Mouse (Mus musculus) hindbrain, embryonic 16.5 days (tissue): Measurements from ENCODE around the gene Snx8. TPM values are rescaled to one million over a fixed set of nuclear protein-coding genes. Genes with fewer than 3 reads are reported as not detected.

ENCODE experiments used
- ATAC-seq: fragments of 200-750 bp; cut with Nextera tagmentation; 2 replicates; pipeline ENCODE4 v1.8.0; 2017; ENCODE audit warnings: moderate TSS enrichment, moderate library complexity
- H3K27ac ChIP-seq: fragments of 300-500 bp; sonication (generic); 2 replicates; pipeline ENCODE4 v1.5.1; 2014; ENCODE audit warnings: low read depth, mild to moderate bottlenecking, control low read depth, low read length, moderate library complexity
- H3K27me3 ChIP-seq: fragments of 300-500 bp; sonication (generic); replicated peaks from 2 replicates; pipeline ENCODE4 v1.6.1; 2014; ENCODE audit warnings: low read length; ENCODE audit not compliant: control insufficient read depth, insufficient read depth
- H3K36me3 ChIP-seq: fragments of 300-500 bp; sonication (generic); 2 replicates; pipeline ENCODE4 v1.6.1; 2014; ENCODE audit warnings: mild to moderate bottlenecking, low read length, moderate library complexity, mixed read lengths; ENCODE audit not compliant: control insufficient read depth, insufficient read depth
- H3K4me1 ChIP-seq: fragments of 300-500 bp; sonication (generic); 2 replicates; pipeline ENCODE4 v1.6.1; 2014; ENCODE audit warnings: low read depth, low read length; ENCODE audit not compliant: control insufficient read depth, insufficient read depth
- H3K4me2 ChIP-seq: fragments of 300-500 bp; sonication (generic); 2 replicates; pipeline ENCODE4 v1.6.1; 2014; ENCODE audit warnings: mild to moderate bottlenecking, low read length, control low read depth, moderate library complexity
- H3K4me3 ChIP-seq: fragments of 300-500 bp; sonication (generic); 2 replicates; pipeline ENCODE4 v1.5.1; 2014; ENCODE audit warnings: mild to moderate bottlenecking, low read length, control low read depth, moderate library complexity
- H3K9ac ChIP-seq: fragments of 300-500 bp; sonication (generic); 2 replicates; pipeline ENCODE4 v1.6.1; 2014; ENCODE audit warnings: low read depth, mild to moderate bottlenecking, control low read depth, low read length, moderate library complexity
- H3K9me3 ChIP-seq: fragments of 300-500 bp; sonication (generic); 2 replicates; pipeline ENCODE4 v1.6.1; 2014; ENCODE audit warnings: mild to moderate bottlenecking, low read length, moderate library complexity; ENCODE audit not compliant: control insufficient read depth
- WGBS: fragments of 180-500 bp; shearing (Covaris S2); extraction: QIAGEN DNeasy Blood & Tissue Kit; methylation state at CpG from one replicate; pipeline ENCODE4 v1.1.7; 2014; 5-methylcytosine and 5-hydroxymethylcytosine counted together
- polyA plus RNA-seq: library from polyadenylated mRNA; unstranded; fragments of >200 nt; fragmentation: Nextera tagmentation; extraction: Ambion mirVana; gene quantifications from 2 replicates; pipeline ENCODE4 v1.2.1, GENCODE M21; 2015

Snx8 gene
- polyA plus RNA-seq, 1 experiment from 2014 or later = 42.4 TPM

- H3K9me3 ChIP-seq = no peaks in the 10 kb centered on the region
- peaks cover 25% of the 10 kb centered on the region for H3K36me3 ChIP-seq
- no peak overlapping the region for H3K4me2 ChIP-seq
- WGBS = 95% methylated on average over 3 of the region's 3 CpGs
- no peaks in the 10 kb centered on the region for H3K27me3 ChIP-seq
- H3K4me1 ChIP-seq = no peaks in the 10 kb centered on the region
- H3K9ac ChIP-seq = no peak overlapping the region
- ATAC-seq = no peak
- no peak overlapping the region for H3K27ac ChIP-seq
- H3K4me3 ChIP-seq = no peak overlapping the region
Measured at GRCm38 (mm10) chr5:140357466-140357865, 31.6 kb downstream of the Snx8 start.

- WGBS = 81% methylated on average over 11 of the region's 11 CpGs
- Histone ChIP-seq H3K4me1 (no peaks in the 10 kb centered on the region), H3K4me2 (no peak overlapping the region), H3K27me3 (no peaks in the 10 kb centered on the region), H3K9ac (no peak overlapping the region; the same call in 1 of the 2 replicates), H3K4me3 (no peak overlapping the region), H3K36me3 (peaks cover 36% of the 10 kb centered on the region), H3K9me3 (no peaks in the 10 kb centered on the region), H3K27ac (no peak overlapping the region)
- no peak for ATAC-seq
Measured at GRCm38 (mm10) chr5:140355934-140356333, 33.1 kb downstream of the Snx8 start.

GRCm38 (mm10) chr5:140352352-140352751 is 36.7 kb downstream of the Snx8 start:
- H3K9ac ChIP-seq = no peak overlapping the region
- no peaks in the 10 kb centered on the region for H3K9me3 ChIP-seq
- H3K27ac ChIP-seq = no peak overlapping the region
- 96% methylated on average over 6 of the region's 6 CpGs for WGBS
- no peak overlapping the region for H3K4me2 ChIP-seq
- H3K27me3 ChIP-seq = no peaks in the 10 kb centered on the region
- no peaks in the 10 kb centered on the region for H3K4me1 ChIP-seq
- no peak for ATAC-seq
- H3K4me3 ChIP-seq = no peak overlapping the region
- H3K36me3 ChIP-seq = peaks cover 34% of the 10 kb centered on the region

- Histone ChIP-seq H3K9me3 (no peaks in the 10 kb centered on the region), H3K27me3 (no peaks in the 10 kb centered on the region), H3K4me3 (no peak overlapping the region), H3K9ac (no peak overlapping the region), H3K27ac (no peak overlapping the region), H3K36me3 (peaks cover 25% of the 10 kb centered on the region), H3K4me1 (no peaks in the 10 kb centered on the region), H3K4me2 (no peak overlapping the region)
- 94% methylated on average over 8 of the region's 8 CpGs for WGBS
- no peak for ATAC-seq
Measured at GRCm38 (mm10) chr5:140350731-140351497, 38.1 kb downstream of the Snx8 start.

- H3K4me2 ChIP-seq = no peak overlapping the region
- no peaks in the 10 kb centered on the region for H3K9me3 ChIP-seq
- H3K9ac ChIP-seq = no peak overlapping the region
- ATAC-seq = no peak
- H3K36me3 ChIP-seq = peaks cover 25% of the 10 kb centered on the region
- H3K27me3 ChIP-seq = no peaks in the 10 kb centered on the region
- no peak overlapping the region for H3K4me3 ChIP-seq
- H3K27ac ChIP-seq = no peak overlapping the region
- 92% methylated on average over 9 of the region's 9 CpGs for WGBS
- H3K4me1 ChIP-seq = no peaks in the 10 kb centered on the region
Measured at GRCm38 (mm10) chr5:140349882-140350281, 39.2 kb downstream of the Snx8 start.

- 75% methylated on average over 1 of the region's 1 CpGs for WGBS
- Histone ChIP-seq H3K9me3 (no peaks in the 10 kb centered on the region), H3K27me3 (no peaks in the 10 kb centered on the region), H3K4me1 (no peaks in the 10 kb centered on the region), H3K9ac (no peak overlapping the region), H3K36me3 (peaks cover 10% of the 10 kb centered on the region; the same call in 1 of the 2 replicates), H3K4me2 (no peak overlapping the region), H3K27ac (no peak overlapping the region), H3K4me3 (no peak overlapping the region)
- no peak for ATAC-seq
Measured at GRCm38 (mm10) chr5:140346050-140346449, 43.0 kb downstream of the Snx8 start.

GRCm38 (mm10) chr5:140345244-140345643 is 43.8 kb downstream of the Snx8 start:
- no peaks in the 10 kb centered on the region for H3K9me3 ChIP-seq
- no peak overlapping the region for H3K9ac ChIP-seq
- H3K27me3 ChIP-seq = no peaks in the 10 kb centered on the region
- no peak for ATAC-seq
- peaks cover 10% of the 10 kb centered on the region; the same call in 1 of the 2 replicates for H3K36me3 ChIP-seq
- H3K4me1 ChIP-seq = no peaks in the 10 kb centered on the region
- no peak overlapping the region for H3K27ac ChIP-seq
- H3K4me2 ChIP-seq = no peak overlapping the region
- WGBS = 95% methylated on average over 4 of the region's 4 CpGs
- H3K4me3 ChIP-seq = no peak overlapping the region

GRCm38 (mm10) chr5:140342880-140343279 is 46.2 kb downstream of the Snx8 start:
- WGBS = 89% methylated on average over 4 of the region's 4 CpGs
- H3K27me3 ChIP-seq = no peaks in the 10 kb centered on the region
- H3K27ac ChIP-seq = no peak overlapping the region
- H3K4me3 ChIP-seq = no peak overlapping the region
- H3K4me1 ChIP-seq = no peaks in the 10 kb centered on the region
- no peak for ATAC-seq
- H3K9ac ChIP-seq = no peak overlapping the region
- H3K36me3 ChIP-seq = peaks cover 14% of the 10 kb centered on the region
- no peaks in the 10 kb centered on the region for H3K9me3 ChIP-seq
- H3K4me2 ChIP-seq = no peak overlapping the region

- no peak for ATAC-seq
- peaks cover 14% of the 10 kb centered on the region for H3K36me3 ChIP-seq
- H3K27me3 ChIP-seq = no peaks in the 10 kb centered on the region
- no peak overlapping the region for H3K27ac ChIP-seq
- WGBS = 95% methylated on average over 3 of the region's 3 CpGs
- no peak overlapping the region for H3K9ac ChIP-seq
- H3K9me3 ChIP-seq = no peaks in the 10 kb centered on the region
- H3K4me1 ChIP-seq = no peaks in the 10 kb centered on the region
- no peak overlapping the region for H3K4me3 ChIP-seq
- H3K4me2 ChIP-seq = no peak overlapping the region
Measured at GRCm38 (mm10) chr5:140339836-140340235, 49.2 kb downstream of the Snx8 start.
